Mouse (Mus musculus) E14TG2a.4 (cell line): Measurements from ENCODE around the gene Brf1.

ENCODE experiments used
- CTCF ChIP-seq: conservative IDR thresholded peaks from 2 replicates; pipeline ENCODE4 v1.5.1; 2014; ENCODE audit warnings: low read length
- NANOG ChIP-seq: IDR thresholded peaks from 2 replicates; pipeline ENCODE4 v1.6.1; 2014; ENCODE audit warnings: borderline replicate concordance, low read length, mixed read lengths
- POU5F1 ChIP-seq: IDR thresholded peaks from 2 replicates; pipeline ENCODE4 v1.6.1; 2014; ENCODE audit warnings: low read length, borderline replicate concordance

DNA sequence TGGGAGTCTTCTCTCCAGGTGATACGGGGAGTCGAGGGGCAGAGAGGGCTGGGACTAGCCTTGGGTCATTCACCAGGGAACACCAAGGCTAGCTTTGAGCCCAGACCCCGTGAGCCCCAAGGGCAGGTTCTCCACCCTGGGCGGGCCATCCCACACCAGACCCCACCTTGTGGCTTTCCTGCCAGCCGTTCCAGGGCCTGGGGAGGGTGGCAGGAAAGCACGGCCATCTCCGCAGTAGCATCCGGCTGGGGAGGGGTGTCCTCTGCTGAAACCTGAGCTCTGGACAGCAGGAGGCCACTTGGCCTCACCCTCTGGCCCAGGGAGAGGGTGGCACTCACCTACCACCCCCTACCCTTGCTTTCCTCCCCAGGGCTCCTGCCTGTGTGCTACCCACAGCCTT lies 82.6 kb downstream of the Brf1 start:
- TF ChIP-seq CTCF = no peak
- no peak for TF ChIP-seq POU5F1
- no peak for TF ChIP-seq NANOG
